Mouse (Mus musculus): ENCODE measurements around the gene Gm9887.
"Not testable (repeated sequence)": the region's sequence is repeated elsewhere in the genome, so short reads cannot be mapped to it uniquely, and the experiment has no call there.

GRCm38 (mm10) chr12:69386281-69386732 is 14.0 kb upstream of the Gm9887 start:
- not testable (repeated sequence) for TF ChIP-seq CTCF (IDR thresholded peaks at IDR 0.05; ENCODE audit: borderline replicate concordance, insufficient read depth, low read depth, low read length); POLR2A (IDR thresholded peaks at IDR 0.05; ENCODE audit: borderline replicate concordance, insufficient read depth, low read length)

Measured in cerebellum, adult 2 months (tissue).